Mouse (Mus musculus) heart, adult 2 months (tissue): ENCODE measurements around the gene Atp2b2.

Experiments used
- CTCF ChIP-seq: fragments of 200-600 bp; IDR thresholded peaks from 2 replicates; pipeline ENCODE4 v1.8.1; 2022; ENCODE audit warnings: antibody characterized with exemption, mild to moderate bottlenecking, moderate library complexity
- POLR2A ChIP-seq: fragments of 200-500 bp; IDR thresholded peaks from 2 replicates; pipeline ENCODE4 v1.6.1; 2011; ENCODE audit warnings: mild to moderate bottlenecking, low read depth, low read length, control low read depth; ENCODE audit not compliant: insufficient read depth

DNA sequence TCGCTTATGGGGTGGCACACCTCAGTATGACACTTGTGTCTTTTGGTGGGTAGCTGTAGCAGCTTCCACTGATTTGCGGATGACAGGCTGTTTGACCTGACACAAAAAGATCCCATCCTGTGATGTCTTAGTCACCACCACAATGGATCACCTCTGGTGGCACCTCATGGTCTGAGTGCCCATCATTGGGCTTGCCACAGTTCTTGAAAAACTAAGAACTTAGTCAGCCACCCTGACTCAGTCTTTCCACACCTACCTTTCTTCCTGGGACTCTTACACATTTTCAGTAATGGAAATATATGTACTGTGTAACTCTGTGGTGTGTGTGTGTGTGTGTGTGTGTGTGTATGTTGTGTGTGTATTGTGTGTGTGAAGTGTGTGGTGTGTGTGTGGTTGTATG lies 71.5 kb downstream of the Atp2b2 start:
- TF ChIP-seq CTCF (no peak), POLR2A (no peak)
